Mouse (Mus musculus) cortical plate, adult 2 months (tissue): Measurements from ENCODE around the gene Pdgfa.

Source experiments
- CTCF ChIP-seq: fragments of 200-500 bp; IDR thresholded peaks from 2 replicates; pipeline ENCODE4 v1.5.1; 2011; ENCODE audit warnings: mild to moderate bottlenecking, control low read depth, low read length; ENCODE audit not compliant: insufficient read depth; ENCODE audit errors: extremely low read depth
- POLR2A ChIP-seq: fragments of 200-500 bp; IDR thresholded peaks from 2 replicates; pipeline ENCODE4 v1.6.1; 2011; ENCODE audit warnings: mild to moderate bottlenecking, low read length, control low read depth; ENCODE audit not compliant: insufficient read depth; ENCODE audit errors: extremely low read depth

DNA sequence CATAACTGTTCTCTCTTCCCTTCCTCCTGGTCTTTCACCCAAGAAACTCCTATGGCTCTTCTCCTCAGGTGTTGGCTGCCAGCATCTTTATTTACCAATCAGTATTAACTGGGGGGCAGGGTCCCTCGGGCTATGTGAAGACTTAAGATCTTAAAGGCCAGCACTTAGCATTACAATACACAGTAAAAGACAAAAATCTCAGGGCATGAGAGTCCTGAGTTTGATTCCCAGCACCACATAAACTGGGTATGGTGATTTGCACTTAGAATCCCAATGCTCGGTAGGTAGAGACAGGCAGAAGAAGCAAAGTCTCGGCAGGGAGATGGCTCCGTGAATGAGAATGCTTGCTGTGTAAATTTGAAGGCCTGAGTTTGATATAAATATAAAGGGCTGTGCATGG, 56.6 kb downstream of the Pdgfa start:
- TF ChIP-seq CTCF, result no peak
- no peak for TF ChIP-seq POLR2A
